Mouse (Mus musculus) mouse trophoblast stem cell (cell line): ENCODE results near the gene Slc35b2.

Source experiments
- in situ Hi-C, 2 experiments: fragments of 300-500 bp; cut with MseI, MboI; formaldehyde crosslinking; loops; 2 replicates in 1 of 2; 3 replicates in 1 of 2; pipeline ENCODE4 v1.15.1; 2025

Slc35b2 gene

GRCm38 (mm10) chr17:45563216-45563615 lies 458 bp upstream of the Slc35b2 start:
- in situ Hi-C loops: no loop called here

- in situ Hi-C loops: no loop called here
Measured at GRCm38 (mm10) chr17:45564531-45565084, 934 bp downstream of the Slc35b2 start.

- in situ Hi-C loops: no loop called here
Measured at GRCm38 (mm10) chr17:45565103-45565502, 1.4 kb downstream of the Slc35b2 start.

GRCm38 (mm10) chr17:45566031-45566359 lies 2.3 kb downstream of the Slc35b2 start:
- in situ Hi-C loops: no loop called here

- in situ Hi-C loops: no loop called here
Measured at GRCm38 (mm10) chr17:45566360-45567161, 2.9 kb downstream of the Slc35b2 start.

- in situ Hi-C loops: no loop called here
Measured at GRCm38 (mm10) chr17:45567162-45567601, 3.5 kb downstream of the Slc35b2 start.

GRCm38 (mm10) chr17:45568990-45569389 lies 5.3 kb downstream of the Slc35b2 start:
- in situ Hi-C loops: no loop called here

GRCm38 (mm10) chr17:45569999-45570398 lies 6.3 kb downstream of the Slc35b2 start:
- in situ Hi-C loops: no loop called here

GRCm38 (mm10) chr17:45572103-45573086 lies 8.7 kb downstream of the Slc35b2 start:
- in situ Hi-C loops: no loop called here

- in situ Hi-C loops: no loop called here
Measured at GRCm38 (mm10) chr17:45573087-45573779, 9.6 kb downstream of the Slc35b2 start, which contains the start of gene Hsp90ab1. TSS of gene Hsp90ab1 (minus strand) at chr17:45573271.

GRCm38 (mm10) chr17:45573780-45574123 lies 10.1 kb downstream of the Slc35b2 start:
- in situ Hi-C loops: no loop called here

GRCm38 (mm10) chr17:45574129-45574761 lies 10.6 kb downstream of the Slc35b2 start:
- in situ Hi-C loops: no loop called here

- in situ Hi-C loops: no loop called here
Measured at GRCm38 (mm10) chr17:45575123-45575897, 11.6 kb downstream of the Slc35b2 start.

GRCm38 (mm10) chr17:45578242-45578641 lies 14.6 kb downstream of the Slc35b2 start:
- in situ Hi-C loops: no loop called here

- in situ Hi-C loops: no loop called here
Measured at GRCm38 (mm10) chr17:45578843-45579242, 15.2 kb downstream of the Slc35b2 start.

- in situ Hi-C loops: no loop called here
Measured at GRCm38 (mm10) chr17:45579554-45579953, 15.9 kb downstream of the Slc35b2 start.

GRCm38 (mm10) chr17:45580958-45581477 lies 17.3 kb downstream of the Slc35b2 start:
- in situ Hi-C loops: no loop called here

GRCm38 (mm10) chr17:45581567-45581983 lies 17.9 kb downstream of the Slc35b2 start:
- in situ Hi-C loops: no loop called here

- in situ Hi-C loops: no loop called here
Measured at GRCm38 (mm10) chr17:45582188-45582587, 18.5 kb downstream of the Slc35b2 start.
